Mouse (Mus musculus) lung, embryonic 16.5 days (tissue): ENCODE measurements around the gene March1. TPM values are rescaled to one million over a fixed set of nuclear protein-coding genes. Genes with fewer than 3 reads are reported as not detected.
"Not testable (repeated sequence)": the region's sequence is repeated elsewhere in the genome, so short reads cannot be mapped to it uniquely, and the experiment has no call there.

Source experiments
- ATAC-seq: fragments of 200-750 bp; cut with Nextera tagmentation; 2 replicates; pipeline ENCODE4 v1.8.0; 2017; ENCODE audit warnings: low read depth, mild to moderate bottlenecking, moderate library complexity
- H3K27ac ChIP-seq: fragments of 300-500 bp; sonication (generic); 2 replicates; pipeline ENCODE4 v1.5.1; 2014; ENCODE audit warnings: mild to moderate bottlenecking, control low read depth, low read length
- H3K27me3 ChIP-seq: fragments of 300-500 bp; sonication (generic); 2 replicates; pipeline ENCODE4 v1.6.1; 2014; ENCODE audit warnings: low read depth, low read length, mixed read lengths; ENCODE audit not compliant: control insufficient read depth, insufficient read depth
- H3K36me3 ChIP-seq: fragments of 300-500 bp; sonication (generic); 2 replicates; pipeline ENCODE4 v1.6.1; 2014; ENCODE audit warnings: low read length; ENCODE audit not compliant: control insufficient read depth, insufficient read depth
- H3K4me1 ChIP-seq: fragments of 300-500 bp; sonication (generic); replicated peaks from 2 replicates; pipeline ENCODE4 v1.6.1; 2014; ENCODE audit warnings: low read length, mixed read lengths; ENCODE audit not compliant: control insufficient read depth, insufficient read depth
- H3K4me2 ChIP-seq: fragments of 300-500 bp; sonication (generic); 2 replicates; pipeline ENCODE4 v1.6.1; 2014; ENCODE audit warnings: low read depth, low read length, control low read depth
- H3K4me3 ChIP-seq: fragments of 300-500 bp; sonication (generic); 2 replicates; pipeline ENCODE4 v1.5.1; 2014; ENCODE audit warnings: mild to moderate bottlenecking, low read length, control low read depth
- H3K9ac ChIP-seq: fragments of 300-500 bp; sonication (generic); 2 replicates; pipeline ENCODE4 v1.6.1; 2014; ENCODE audit warnings: low read length, control low read depth
- H3K9me3 ChIP-seq: fragments of 300-500 bp; sonication (generic); 2 replicates; pipeline ENCODE4 v1.6.1; 2016; ENCODE audit warnings: low read length; ENCODE audit not compliant: control insufficient read depth
- WGBS: fragments of 180-500 bp; shearing (Covaris S2); extraction: QIAGEN DNeasy Blood & Tissue Kit; methylation state at CpG from one replicate; pipeline ENCODE4 v1.1.7; 2014; 5-methylcytosine and 5-hydroxymethylcytosine counted together
- polyA plus RNA-seq: library from polyadenylated mRNA; unstranded; fragments of >200 nt; fragmentation: Nextera tagmentation; extraction: Ambion mirVana; gene quantifications from 2 replicates; pipeline ENCODE4 v1.2.1, GENCODE M21; 2015

Gene March1
- polyA plus RNA-seq, 1 experiment from 2014 or later, result 0.54 TPM

- H3K9me3 ChIP-seq, result no peaks in the 10 kb centered on the region
- no peak overlapping the region for H3K9ac ChIP-seq
- H3K36me3 ChIP-seq, result no peaks in the 10 kb centered on the region
- H3K27ac ChIP-seq, result no peak overlapping the region
- ATAC-seq, result no peak
- no peak overlapping the region for H3K4me3 ChIP-seq
- no peak overlapping the region for H3K4me2 ChIP-seq
- H3K27me3 ChIP-seq, result no peaks in the 10 kb centered on the region
- H3K4me1 ChIP-seq, result no peaks in the 10 kb centered on the region
- 69% methylated on average over 9 of the region's 9 CpGs for WGBS
Measured at GRCm38 (mm10) chr8:66410080-66410615, 792.4 kb downstream of the March1 start.

GRCm38 (mm10) chr8:66413101-66413500, 795.4 kb downstream of the March1 start:
- Histone ChIP-seq H3K4me3 (no peak overlapping the region), H3K4me1 (no peaks in the 10 kb centered on the region), H3K27ac (no peak overlapping the region), H3K27me3 (no peaks in the 10 kb centered on the region), H3K4me2 (no peak overlapping the region), H3K9ac (no peak overlapping the region), H3K9me3 (no peaks in the 10 kb centered on the region), H3K36me3 (no peaks in the 10 kb centered on the region)
- ATAC-seq, result no peak
- WGBS, result 41% methylated on average over 2 of the region's 2 CpGs

- no peak overlapping the region for H3K9ac ChIP-seq
- no peak for ATAC-seq
- no peak overlapping the region for H3K4me2 ChIP-seq
- H3K36me3 ChIP-seq, result no peaks in the 10 kb centered on the region
- H3K9me3 ChIP-seq, result no peaks in the 10 kb centered on the region
- no peak overlapping the region for H3K4me3 ChIP-seq
- no peaks in the 10 kb centered on the region for H3K27me3 ChIP-seq
- 84% methylated on average over 2 of the region's 2 CpGs for WGBS
- no peaks in the 10 kb centered on the region for H3K4me1 ChIP-seq
- H3K27ac ChIP-seq, result no peak overlapping the region
Measured at GRCm38 (mm10) chr8:66415234-66415633, 797.5 kb downstream of the March1 start.

- H3K36me3 ChIP-seq, H3K27me3 ChIP-seq, H3K27ac ChIP-seq, H3K9ac ChIP-seq, ATAC-seq, H3K4me3 ChIP-seq, H3K4me2 ChIP-seq, H3K9me3 ChIP-seq, H3K4me1 ChIP-seq: not testable (repeated sequence)
- WGBS, result 79% methylated on average over 4 of the region's 4 CpGs
Measured at GRCm38 (mm10) chr8:66417591-66417990, 799.9 kb downstream of the March1 start.

- Histone ChIP-seq H3K36me3 (no peaks in the 10 kb centered on the region), H3K4me1 (no peaks in the 10 kb centered on the region), H3K9ac (no peak overlapping the region), H3K9me3 (no peaks in the 10 kb centered on the region), H3K4me3 (no peak overlapping the region), H3K27ac (no peak overlapping the region), H3K4me2 (no peak overlapping the region), H3K27me3 (no peaks in the 10 kb centered on the region)
- WGBS, result 60% methylated on average over 2 of the region's 2 CpGs
- no peak for ATAC-seq
Measured at GRCm38 (mm10) chr8:66430639-66431038, 812.9 kb downstream of the March1 start.

- H3K9ac ChIP-seq, result no peak overlapping the region
- no peaks in the 10 kb centered on the region for H3K4me1 ChIP-seq
- no peak for ATAC-seq
- no peak overlapping the region for H3K27ac ChIP-seq
- H3K4me3 ChIP-seq, result no peak overlapping the region
- no peak overlapping the region for H3K4me2 ChIP-seq
- H3K9me3 ChIP-seq, result no peaks in the 10 kb centered on the region
- H3K36me3 ChIP-seq, result no peaks in the 10 kb centered on the region
- no peaks in the 10 kb centered on the region for H3K27me3 ChIP-seq
Measured at GRCm38 (mm10) chr8:66433577-66433976, 815.9 kb downstream of the March1 start.

- H3K4me1 ChIP-seq, result no peaks in the 10 kb centered on the region
- ATAC-seq, result no peak
- 85% methylated on average over 1 of the region's 1 CpGs for WGBS
Measured at GRCm38 (mm10) chr8:66436804-66437203, 819.1 kb downstream of the March1 start.

GRCm38 (mm10) chr8:66437929-66438328, 820.2 kb downstream of the March1 start:
- no peak overlapping the region for H3K4me3 ChIP-seq
- ATAC-seq, result no peak
- H3K9ac ChIP-seq, result no peak overlapping the region
- H3K27me3 ChIP-seq, result no peaks in the 10 kb centered on the region
- no peak overlapping the region for H3K4me2 ChIP-seq
- H3K4me1 ChIP-seq, result no peaks in the 10 kb centered on the region
- H3K27ac ChIP-seq, result no peak overlapping the region
- no peaks in the 10 kb centered on the region for H3K9me3 ChIP-seq
- 24% methylated on average over 3 of the region's 3 CpGs for WGBS
- H3K36me3 ChIP-seq, result no peaks in the 10 kb centered on the region

More at GRCm38 (mm10) chr8:66436804-66437203, 819.1 kb downstream of the March1 start:
- H3K27ac ChIP-seq, result no peak overlapping the region
- no peak overlapping the region for H3K4me3 ChIP-seq
- no peak overlapping the region for H3K9ac ChIP-seq
- H3K4me2 ChIP-seq, result no peak overlapping the region
- no peaks in the 10 kb centered on the region for H3K36me3 ChIP-seq
- no peaks in the 10 kb centered on the region for H3K27me3 ChIP-seq
- H3K9me3 ChIP-seq, result no peaks in the 10 kb centered on the region

GRCm38 (mm10) chr8:66438468-66438867, 820.8 kb downstream of the March1 start:
- no peaks in the 10 kb centered on the region for H3K9me3 ChIP-seq
- no peak overlapping the region for H3K9ac ChIP-seq
- no peak for ATAC-seq
- no peak overlapping the region for H3K27ac ChIP-seq
- WGBS, result 70% methylated on average over 4 of the region's 4 CpGs
- H3K4me2 ChIP-seq, result no peak overlapping the region
- H3K4me1 ChIP-seq, result no peaks in the 10 kb centered on the region
- no peaks in the 10 kb centered on the region for H3K36me3 ChIP-seq
- H3K4me3 ChIP-seq, result no peak overlapping the region
- no peaks in the 10 kb centered on the region for H3K27me3 ChIP-seq

GRCm38 (mm10) chr8:66441123-66441522, 823.4 kb downstream of the March1 start:
- Histone ChIP-seq H3K9ac (no peak overlapping the region), H3K27me3 (no peaks in the 10 kb centered on the region), H3K4me2 (no peak overlapping the region), H3K9me3 (no peaks in the 10 kb centered on the region), H3K27ac (no peak overlapping the region), H3K4me1 (no peaks in the 10 kb centered on the region), H3K36me3 (no peaks in the 10 kb centered on the region), H3K4me3 (no peak overlapping the region)
- 9% methylated on average over 1 of the region's 1 CpGs for WGBS
- ATAC-seq, result no peak
